Mouse (Mus musculus) small intestine, adult 2 months (tissue): ENCODE measurements around the gene Slc44a2.

ENCODE experiments used
- CTCF ChIP-seq: fragments of 200-500 bp; IDR thresholded peaks from 2 replicates; pipeline ENCODE4 v1.5.1; 2012; ENCODE audit warnings: low read depth, mild to moderate bottlenecking, control low read depth, inconsistent platforms, low read length, moderate library complexity, mixed read lengths; ENCODE audit not compliant: insufficient replicate concordance, insufficient read length; ENCODE audit errors: extremely low read depth
- POLR2A ChIP-seq: fragments of 200-500 bp; IDR thresholded peaks from 2 replicates; pipeline ENCODE4 v1.6.1; 2012; ENCODE audit warnings: low read depth, mild to moderate bottlenecking, control low read depth, inconsistent platforms, low read length, moderate library complexity

GRCm38 (mm10) chr9:21273094-21273493, 47.4 kb upstream of the Slc44a2 start:
- TF ChIP-seq CTCF (no peak), POLR2A (no peak)
